Mouse (Mus musculus): ENCODE measurements around the gene Zfp976. TPM values are rescaled to one million over a fixed set of nuclear protein-coding genes. Genes with fewer than 3 reads are reported as not detected.
"Not testable (repeated sequence)": the region's sequence is repeated elsewhere in the genome, so short reads cannot be mapped to it uniquely, and the experiment has no call there.

The Zfp976 gene
- 1 to 10 TPM; 4.7 to 5.2 TPM for total RNA-seq (2021)

DNA sequence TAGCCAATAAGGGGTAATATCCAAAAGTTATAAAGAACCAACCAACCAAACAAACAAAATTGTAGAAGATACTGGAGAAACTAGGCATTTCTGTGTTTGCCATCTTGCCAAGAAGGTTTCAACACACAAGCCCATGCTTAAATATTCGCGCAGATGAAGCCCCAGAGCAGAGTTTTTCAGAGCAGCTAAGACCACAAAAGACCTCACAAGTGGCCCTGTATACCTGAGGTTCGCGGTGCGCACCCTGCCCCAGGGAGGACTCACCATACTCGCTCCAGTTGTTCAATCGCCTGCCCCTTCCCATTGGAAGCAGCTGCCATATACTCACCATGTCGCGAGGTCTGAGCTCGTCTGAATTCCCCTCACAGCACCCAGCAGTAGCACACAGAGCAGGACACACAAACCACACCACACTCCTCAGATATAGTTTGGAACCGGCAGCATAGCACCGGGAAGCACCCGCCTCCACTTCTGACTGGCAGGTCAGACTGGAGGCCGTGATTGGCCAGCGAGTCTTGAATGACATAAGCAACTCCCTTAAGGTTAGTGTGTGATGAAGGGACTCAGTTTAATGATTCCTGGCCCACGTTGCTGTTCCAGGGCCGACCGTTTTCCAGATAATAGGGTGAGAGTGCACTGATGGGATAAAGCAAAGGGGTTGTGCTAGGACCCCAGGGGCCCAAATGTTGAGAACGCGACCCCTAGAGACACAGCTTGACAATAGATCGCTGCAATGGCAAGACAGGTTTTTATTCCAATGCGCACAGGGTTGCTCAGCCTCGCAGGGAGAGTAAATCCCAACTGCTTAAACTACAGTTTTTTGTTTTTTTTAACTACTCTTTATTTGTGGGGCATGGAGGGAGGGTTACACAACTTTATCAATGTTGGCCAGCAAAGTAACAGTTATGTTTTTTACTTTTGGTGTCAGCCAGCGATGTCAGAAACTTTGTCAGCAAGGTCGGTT is at the start of gene Zfp976:
Zfp976 (minus strand) TSS at position 437 of the 964 bp plus-strand sequence.
- DNase-seq = peak; percentile 53
- intact Hi-C loops (cut with DNase I) = not testable (repeated sequence)

DNA sequence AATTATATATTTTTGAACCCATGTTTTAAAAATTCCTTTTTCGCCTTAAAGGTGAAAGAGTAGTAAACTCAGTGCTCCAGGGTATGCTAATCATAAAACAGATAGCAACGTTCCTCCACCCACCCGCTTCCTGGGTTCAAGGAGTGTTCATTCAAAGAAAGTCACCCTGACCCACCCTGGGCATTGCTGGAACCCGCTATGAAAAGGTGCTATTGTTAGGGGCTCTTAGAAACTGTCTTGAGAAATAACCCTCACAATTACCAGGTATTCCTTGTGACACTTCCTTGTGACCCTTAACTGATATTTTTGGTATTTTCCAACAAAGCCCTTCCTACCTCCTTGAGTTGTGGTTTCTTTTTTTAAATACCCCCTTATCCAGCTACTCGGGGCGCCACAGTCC is 37.7 kb upstream of the Zfp976 start:
- DNase-seq; intact Hi-C loops (cut with DNase I): not testable (repeated sequence)

DNA sequence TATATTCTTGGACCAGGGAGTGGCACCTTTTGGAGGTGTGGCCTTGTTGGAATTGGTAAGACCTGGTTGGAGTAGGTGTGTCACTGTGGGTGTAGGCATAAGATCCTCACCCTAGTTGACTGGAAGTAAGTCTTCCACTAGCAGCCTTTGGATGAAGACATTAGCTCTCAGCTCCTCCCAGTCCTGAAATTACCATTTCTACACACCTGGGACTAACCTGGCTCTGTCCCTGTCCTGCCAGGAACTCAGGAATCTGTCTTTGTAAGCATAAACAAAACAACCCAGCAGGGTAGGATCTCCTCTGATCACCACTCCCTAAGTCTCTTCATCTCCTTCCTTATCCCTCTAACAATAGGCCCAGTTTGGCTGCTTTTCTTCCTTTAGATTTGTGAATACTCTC is 37.3 kb upstream of the Zfp976 start:
- intact Hi-C loops (cut with DNase I); DNase-seq: not testable (repeated sequence)

DNA sequence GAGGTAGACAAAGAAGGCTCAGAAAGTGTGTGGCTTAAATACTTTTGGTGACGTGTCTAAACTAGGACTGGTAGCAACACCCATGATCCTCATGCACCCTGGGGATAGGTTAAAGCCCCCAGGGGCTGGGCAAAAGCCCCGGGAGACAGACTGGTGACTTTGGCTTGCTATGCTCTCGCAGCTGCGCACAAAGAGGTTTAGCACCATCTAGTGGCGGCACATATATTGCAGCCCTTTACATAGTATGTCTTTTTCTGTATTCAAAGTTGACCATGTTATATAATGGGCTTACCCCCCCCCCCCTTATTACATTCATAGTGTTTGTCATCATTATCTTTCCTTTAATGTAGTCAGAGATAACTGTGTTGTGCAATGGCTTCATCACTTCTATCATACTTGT is 17.8 kb upstream of the Zfp976 start:
- intact Hi-C loops (cut with DNase I); DNase-seq: not testable (repeated sequence)

DNA sequence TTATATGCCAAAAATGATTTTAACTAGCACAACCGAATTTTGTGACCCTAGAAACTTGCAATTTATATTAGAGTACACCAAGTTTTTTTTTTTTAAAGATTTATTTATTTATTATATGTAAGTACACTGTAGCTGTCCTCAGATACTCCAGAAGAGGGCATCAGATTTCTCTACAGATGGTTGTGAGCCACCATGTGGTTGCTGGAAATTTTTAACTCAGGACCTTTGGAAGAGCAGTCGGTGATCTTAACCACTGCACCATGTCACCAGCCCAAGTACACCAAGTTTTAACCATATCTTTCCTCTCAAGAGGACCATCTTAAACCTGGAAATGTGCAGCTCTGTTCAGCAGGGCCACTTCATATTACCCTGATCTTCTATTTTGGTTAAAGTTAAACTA is 12.8 kb upstream of the Zfp976 start:
- intact Hi-C loops (cut with DNase I); DNase-seq: not testable (repeated sequence)

DNA sequence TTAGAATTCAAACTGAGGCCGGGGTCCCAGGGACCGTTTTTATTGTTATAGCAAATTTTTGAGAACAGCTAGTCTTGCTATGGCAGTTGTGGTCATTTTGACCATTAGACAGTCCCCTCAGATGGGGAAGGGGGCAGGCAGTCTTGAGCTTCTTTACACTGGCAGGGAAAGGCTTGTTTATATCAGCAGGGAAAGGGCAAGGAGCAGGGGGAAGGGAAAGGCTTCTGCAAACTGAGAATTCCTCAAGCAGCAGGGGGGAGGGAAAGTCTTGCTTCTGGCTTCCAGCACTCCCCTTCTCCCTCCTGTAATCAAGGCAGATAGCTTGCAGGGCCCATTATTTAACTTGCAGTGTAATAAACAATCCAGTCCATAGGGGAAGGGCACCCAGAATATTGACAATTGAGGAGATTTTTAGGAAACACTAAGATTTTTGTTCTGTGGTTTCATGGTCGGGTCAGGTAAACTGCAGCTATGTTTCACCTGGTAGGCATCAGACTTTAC is 782 bp upstream of the Zfp976 start:
- DNase-seq = not testable (repeated sequence)

DNA sequence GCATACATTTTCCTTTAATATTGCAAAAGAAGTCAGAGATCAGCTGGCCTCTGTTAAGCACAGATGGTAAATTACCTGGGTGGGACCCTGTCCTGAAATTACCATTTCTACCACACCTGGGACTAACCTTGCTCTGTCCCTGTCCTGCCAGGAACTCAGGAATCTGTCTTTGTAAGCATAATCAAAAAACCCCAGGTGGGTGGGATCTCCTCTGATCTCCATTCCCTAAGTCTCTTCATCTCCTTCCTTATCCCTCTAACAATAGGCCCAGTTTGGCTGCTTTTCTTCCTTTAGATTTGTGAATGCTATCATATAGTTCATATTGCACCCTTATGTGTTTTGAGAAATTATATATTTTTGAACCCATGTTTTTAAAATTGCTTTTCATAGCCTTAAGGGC is 11.4 kb downstream of the Zfp976 start:
- intact Hi-C loops (cut with DNase I) = not testable (repeated sequence)

More for the DNA sequence above, 782 bp upstream of the Zfp976 start:
- intact Hi-C loops (cut with DNase I) = not testable (repeated sequence)

DNA sequence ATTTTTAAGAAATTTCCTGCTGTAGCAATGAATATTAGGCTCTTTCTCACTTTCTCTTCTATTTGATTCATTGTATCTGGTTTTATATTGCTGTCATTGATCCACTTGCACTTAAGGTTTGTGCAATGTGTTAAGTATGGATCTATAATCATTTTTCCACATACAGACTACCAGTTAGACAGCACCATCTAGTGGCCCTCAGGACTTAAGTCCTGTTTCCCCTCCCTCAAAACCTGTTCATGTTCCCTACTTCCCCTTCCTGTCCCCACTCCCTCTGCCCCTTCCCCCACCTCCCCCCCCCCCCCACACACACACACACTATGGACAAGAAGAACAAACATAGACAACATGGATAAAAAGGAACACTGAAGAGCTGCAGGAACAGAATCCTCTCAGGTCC is 46.7 kb downstream of the Zfp976 start:
- DNase-seq; intact Hi-C loops (cut with DNase I): not testable (repeated sequence)

More for the DNA sequence above, 11.4 kb downstream of the Zfp976 start:
- not testable (repeated sequence) for DNase-seq

DNA sequence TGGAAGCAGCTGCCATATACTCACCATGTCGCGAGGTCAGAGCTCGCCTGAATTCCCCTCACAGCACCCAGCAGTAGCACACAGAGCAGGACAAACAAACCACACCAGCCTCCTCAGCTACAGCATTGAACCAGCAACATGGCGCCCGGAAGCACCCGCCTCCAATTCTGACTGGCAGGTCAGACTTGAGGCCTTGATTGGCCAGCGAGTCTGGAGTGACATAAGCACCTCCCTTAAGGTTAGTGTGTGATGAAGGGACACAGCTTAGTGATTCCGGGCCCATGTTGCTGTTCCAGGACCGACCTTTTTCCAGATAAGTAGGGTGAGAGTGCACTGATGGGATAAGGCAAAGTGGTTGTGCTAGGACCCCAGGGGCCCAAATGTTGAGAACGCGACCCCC is 50.0 kb downstream of the Zfp976 start, which contains the start of gene Zfp977:
Zfp977 (minus strand) TSS at position 135 of the 400 bp plus-strand sequence.
- intact Hi-C loops (cut with DNase I); DNase-seq: not testable (repeated sequence)

DNA sequence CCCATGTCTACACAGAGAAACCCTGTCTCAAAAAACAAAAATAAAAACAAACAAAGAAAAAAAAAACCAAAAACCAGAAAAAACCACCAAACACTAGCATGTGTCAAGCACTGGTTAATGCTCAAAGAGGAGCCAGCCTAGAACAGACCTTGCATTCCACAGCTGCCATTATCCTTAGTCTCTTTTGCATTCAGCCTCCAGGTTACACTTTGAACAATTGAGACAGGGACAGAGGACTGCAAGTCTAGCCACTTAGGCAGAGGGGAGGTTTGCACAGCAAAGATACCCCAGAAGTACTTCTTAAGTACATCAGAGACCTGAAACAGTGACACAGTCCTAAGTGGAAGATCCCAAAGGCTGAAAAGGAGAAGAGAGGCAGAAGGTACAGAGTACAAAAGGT is 51.1 kb downstream of the Zfp976 start:
- DNase-seq; intact Hi-C loops (cut with DNase I): not testable (repeated sequence)

DNA sequence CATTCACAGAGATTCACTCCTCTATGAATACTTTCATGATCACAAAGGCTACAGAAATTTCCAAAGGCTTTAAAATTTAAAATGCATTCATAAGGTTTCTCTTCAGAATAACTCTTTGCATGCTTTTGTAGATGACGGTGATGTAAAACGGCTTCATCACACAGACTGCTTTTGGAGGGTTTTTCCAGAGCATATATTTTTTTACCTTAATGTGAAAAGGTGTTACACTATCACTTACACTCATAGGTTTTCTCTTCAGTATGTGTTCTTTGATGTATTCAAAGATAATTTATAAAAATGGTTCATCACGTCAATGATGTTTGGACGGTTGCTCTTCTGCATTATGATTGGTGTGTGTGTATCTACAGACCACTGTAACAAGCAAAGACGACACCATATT is 63.9 kb downstream of the Zfp976 start, which contains the start of gene Gm21028:
Gm21028 (minus strand) TSS at position 101 of the 400 bp plus-strand sequence.
- no peak for DNase-seq
- intact Hi-C loops (cut with DNase I) = no loop called here

Small RNA genes lying within 50 kb of the gene (microRNA-seq; reads per million reads assigned to microRNA genes)
- not detected for gene Gm24938

Other genes with a start within 250 kb of the Zfp976 start
- not detected for gene 4933421I07Rik, start 194.5 kb downstream of the Zfp976 start, total RNA-seq (2021)
- 10 to 100 TPM; 23.6 to 23.9 TPM for gene Zfp141, start 136.8 kb downstream of the Zfp976 start, total RNA-seq (2021)
- not detected for gene Gm21028, start 64.0 kb downstream of the Zfp976 start, total RNA-seq (2021)
- gene Zfp977, start 50.0 kb downstream of the Zfp976 start, total RNA-seq (2021) = 1 to 10 TPM; 3.0 to 4.5 TPM
- gene Zfp975, start 50.2 kb upstream of the Zfp976 start, total RNA-seq (2021) = 1 to 10 TPM; 8.7 to 8.9 TPM
- gene Gm17067, start 84.4 kb upstream of the Zfp976 start, total RNA-seq (2021) = not detected
- not detected for gene Vmn2r62, start 150.9 kb upstream of the Zfp976 start, total RNA-seq (2021)
- gene Gm2381, start 224.6 kb upstream of the Zfp976 start, total RNA-seq (2021) = under 1 TPM in 1 of 2 experiments, not detected in 1; 0.34 TPM